17 mouse cellular contexts compared by ENCODE assay signal in the genomic region with DNA sequence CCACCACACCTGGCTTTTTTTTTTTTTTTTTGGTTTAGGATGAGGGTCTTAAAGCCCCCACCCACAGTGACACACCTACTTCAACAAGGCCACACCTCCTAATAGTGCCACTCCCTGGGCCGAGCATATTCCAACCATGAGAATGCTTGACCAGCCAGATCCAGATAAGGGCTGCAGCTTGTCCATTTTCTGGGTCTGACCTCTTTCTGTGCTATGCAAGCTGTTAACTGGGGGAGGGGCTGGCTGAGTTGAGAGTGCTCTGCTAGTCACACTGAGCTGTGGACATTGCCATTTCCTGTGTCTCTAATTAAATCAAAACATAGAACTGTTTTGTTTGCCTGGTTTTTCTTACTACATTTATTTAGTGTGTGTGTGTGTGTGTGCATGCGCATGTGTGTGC. TPM values are rescaled to one million over a fixed set of nuclear protein-coding genes. Genes with fewer than 3 reads are reported as not detected.
DNase-seq lines count a peak whose midpoint lies in the region; ATAC-seq and TF ChIP-seq lines count a peak whose summit lies in the region.
"Had no signal": no experiment of that assay in that cellular context is flagged by ENCODE, and none has a peak within 500 bp of the region (broad histone marks: within the 10 kb centered on the region; RNA-seq: fewer than 3 reads in every experiment).

No protein-coding gene starts in this region.

- H3K4me3 ChIP-seq in ES-Bruce4 (ENCODE audit: low read depth, low read length): no peak overlapping the region
- no peak overlapping the region for H3K4me3 ChIP-seq in kidney, adult 2 months (ENCODE audit: insufficient read depth, low read depth, low read length)
- no peak overlapping the region for H3K4me3 ChIP-seq in liver, embryonic 11.5 days (ENCODE audit: low read depth, low read length)
- H3K4me3 ChIP-seq: embryonic facial prominence, embryonic 13.5 days; hindbrain, embryonic 13.5 days; midbrain, embryonic 12.5 days; neural tube, embryonic 13.5 days had no signal

- DNase-seq in cerebellum, postnatal 10 days: peak; percentile 26 to 36
- DNase-seq in kidney, adult 2 months: peak; percentile 76
- no peak for DNase-seq in liver, embryonic 11.5 days (ENCODE audit: low spot score)
- DNase-seq in frontal cortex, adult 2 months (ENCODE audit: extremely low spot score in 1 of 2, low spot score in 1 of 2): no peak
- DNase-seq in spleen, adult 12 weeks (ENCODE audit: low spot score): no peak
- DNase-seq in left cerebral cortex, adult 8-10 months (ENCODE audit: low spot score in 2 of 2): no peak
- DNase-seq: adrenal gland, postnatal 25 days; cerebellum, adult 8-10 months; forebrain, postnatal 0 days had no signal

- ATAC-seq in cerebellum, adult (ENCODE audit: insufficient number of reproducible peaks, low FRiP score, low TSS enrichment): no peak
- no peak for ATAC-seq in liver, embryonic 11.5 days (replicated peaks; ENCODE audit: low FRiP score)
- ATAC-seq: forebrain, postnatal 0 days had no signal

- peaks cover 8% of the 10 kb centered on the region for H3K4me1 ChIP-seq in ES-Bruce4 (ENCODE audit: control insufficient read depth, insufficient read depth, low read length)
- H3K4me1 ChIP-seq in kidney, adult 2 months (ENCODE audit: control insufficient read depth, insufficient read depth, low read length): 0 out of 2 replicates have a peak, but pooled peaks cover 2% of the 10 kb centered on the region
- 0 out of 2 replicates have a peak, but pooled peaks cover 3% of the 10 kb centered on the region for H3K4me1 ChIP-seq in liver, embryonic 11.5 days (replicated peaks; ENCODE audit: control insufficient read depth, insufficient read depth, low read length)
- H3K4me1 ChIP-seq: embryonic facial prominence, embryonic 13.5 days; hindbrain, embryonic 13.5 days; midbrain, embryonic 12.5 days; neural tube, embryonic 13.5 days had no signal

- no peaks in the 10 kb centered on the region for H3K36me3 ChIP-seq in ES-Bruce4 (ENCODE audit: control insufficient read depth, insufficient read depth, low read length, poor library complexity, severe bottlenecking)
- no peaks in the 10 kb centered on the region for H3K36me3 ChIP-seq in kidney, adult 2 months (ENCODE audit: control insufficient read depth, insufficient read depth, low read length)
- no peaks in the 10 kb centered on the region for H3K36me3 ChIP-seq in liver, embryonic 11.5 days (ENCODE audit: control insufficient read depth, insufficient read depth, low read length)
- H3K36me3 ChIP-seq: embryonic facial prominence, embryonic 13.5 days; hindbrain, embryonic 13.5 days; midbrain, embryonic 12.5 days; neural tube, embryonic 13.5 days had no signal

- H3K9ac ChIP-seq in ES-Bruce4 (ENCODE audit: low read depth, poor library complexity, severe bottlenecking): no peak overlapping the region
- H3K9ac ChIP-seq in liver, embryonic 11.5 days (ENCODE audit: low read depth, low read length): no peak overlapping the region
- H3K9ac ChIP-seq: embryonic facial prominence, embryonic 13.5 days; forebrain, postnatal 0 days; hindbrain, embryonic 13.5 days; liver, embryonic 14.5 days; midbrain, embryonic 12.5 days; neural tube, embryonic 13.5 days had no signal

- no peaks in the 10 kb centered on the region for H3K9me3 ChIP-seq in ES-Bruce4 (replicated peaks; ENCODE audit: control insufficient read depth, insufficient read depth, low read length, poor library complexity, severe bottlenecking)
- H3K9me3 ChIP-seq in liver, embryonic 11.5 days (ENCODE audit: control insufficient read depth, low read length): no peaks in the 10 kb centered on the region
- H3K9me3 ChIP-seq: embryonic facial prominence, embryonic 13.5 days; hindbrain, embryonic 13.5 days; midbrain, embryonic 12.5 days; neural tube, embryonic 13.5 days had no signal

- H3K27ac ChIP-seq in ES-Bruce4 (ENCODE audit: insufficient read depth, low read length): no peak overlapping the region
- no peak overlapping the region for H3K27ac ChIP-seq in kidney, adult 2 months (ENCODE audit: insufficient read depth, low read depth, low read length)
- peak overlapping the region; percentile 39; the same call in 1 of the 2 replicates for H3K27ac ChIP-seq in liver, embryonic 11.5 days (ENCODE audit: low read depth, low read length)
- H3K27ac ChIP-seq: embryonic facial prominence, embryonic 13.5 days; hindbrain, embryonic 13.5 days; liver, embryonic 14.5 days; midbrain, embryonic 12.5 days; neural tube, embryonic 13.5 days had no signal

- TF ChIP-seq POLR2A in ES-Bruce4 (IDR thresholded peaks at IDR 0.05; ENCODE audit: insufficient read depth, low read length): no peak
- no peak for TF ChIP-seq POLR2A in kidney, adult 2 months (IDR thresholded peaks at IDR 0.05; ENCODE audit: low read depth, low read length)

- H3K4me2 ChIP-seq in liver, embryonic 11.5 days: no peak overlapping the region
- H3K4me2 ChIP-seq: embryonic facial prominence, embryonic 13.5 days; heart, embryonic 11.5 days; hindbrain, embryonic 13.5 days; midbrain, embryonic 12.5 days; neural tube, embryonic 13.5 days had no signal

- WGBS in kidney, adult 2 months: 59% methylated on average over 2 of the region's 2 CpGs
- WGBS in liver, embryonic 11.5 days: 65% methylated on average over 2 of the region's 2 CpGs

- no peaks in the 10 kb centered on the region for H3K27me3 ChIP-seq in ES-Bruce4 (ENCODE audit: control insufficient read depth, insufficient read depth, low read length, poor library complexity, severe bottlenecking)
- no peaks in the 10 kb centered on the region for H3K27me3 ChIP-seq in kidney, adult 2 months (replicated peaks; ENCODE audit: control insufficient read depth, insufficient read depth, low read length)
- H3K27me3 ChIP-seq in liver, embryonic 11.5 days (replicated peaks; ENCODE audit: control insufficient read depth, insufficient read depth, low read length): no peaks in the 10 kb centered on the region
- H3K27me3 ChIP-seq: embryonic facial prominence, embryonic 13.5 days; hindbrain, embryonic 13.5 days; midbrain, embryonic 12.5 days; neural tube, embryonic 13.5 days had no signal

- no peak for TF ChIP-seq CTCF in ES-Bruce4 (IDR thresholded peaks at IDR 0.05; ENCODE audit: low read depth, low read length)
- TF ChIP-seq CTCF in kidney, adult 2 months (conservative IDR thresholded peaks at IDR 0.05; ENCODE audit: insufficient read depth, insufficient read length, low read depth, low read length): no peak

- TF ChIP-seq EP300 in ES-Bruce4 (IDR thresholded peaks at IDR 0.05; ENCODE audit: insufficient read depth, low read depth, low read length): peak; percentile 51; the same call in 1 of the 2 replicates

RNA-seq across cellular contexts. Expression of gene Myh9, which starts 31.6 kb away (rescaled TPM):
- polyA plus RNA-seq in ES-Bruce4 (2011; ENCODE audit: insufficient read depth, insufficient read length, low read depth, missing spikeins): 584 and 601 TPM in 2 replicates
- 57.7 and 64.1 TPM in 2 replicates for polyA plus RNA-seq in kidney, adult 2 months (2012; rRNA removed)
- polyA plus RNA-seq in liver, embryonic 11.5 days (2014; fragmentation: Nextera tagmentation; extraction: Ambion mirVana): 49.8 and 53.0 TPM in 2 replicates
- polyA plus RNA-seq in frontal cortex, adult 2 months (2012; rRNA removed): 34.4 and 38.7 TPM in 2 replicates
- 10 to 100 TPM; 65.9 to 77.7 (median 71.1) TPM for total RNA-seq in left cerebral cortex, adult 8-10 months (2022)

RNA-seq across cellular contexts. Expression of gene Txn2, which starts 55.2 kb away (rescaled TPM):
- 167 and 174 TPM in 2 replicates for polyA plus RNA-seq in ES-Bruce4 (2011; ENCODE audit: insufficient read depth, insufficient read length, low read depth, missing spikeins)
- 396 and 408 TPM in 2 replicates for polyA plus RNA-seq in kidney, adult 2 months (2012; rRNA removed)
- polyA plus RNA-seq in liver, embryonic 11.5 days (2014; fragmentation: Nextera tagmentation; extraction: Ambion mirVana): 377 and 390 TPM in 2 replicates
- 198 and 213 TPM in 2 replicates for polyA plus RNA-seq in frontal cortex, adult 2 months (2012; rRNA removed)
- 100 to 1,000 TPM; 126 to 139 (median 131) TPM for total RNA-seq in left cerebral cortex, adult 8-10 months (2022)

Comparison
In these comparisons a context has a peak if more than half of its experiments do, and no peak if none do; other contexts are left out.
1. DNase-seq: peak in cerebellum, postnatal 10 days (2 of 2) and kidney, adult 2 months (single experiment); none in liver, embryonic 11.5 days (single experiment), frontal cortex, adult 2 months (0 of 2), spleen, adult 12 weeks (single experiment) and left cerebral cortex, adult 8-10 months (0 of 2).